Mouse (Mus musculus) spleen, adult 12 weeks (tissue): Measurements from ENCODE around the gene Elof1.

ENCODE experiments used
- DNase-seq: peaks from one replicate; pipeline ENCODE4 v3.0.0; 2022; ENCODE audit warnings: low spot score

The Elof1 gene

GRCm38 (mm10) chr9:22136765-22137547 lies 20.0 kb upstream of the Elof1 start:
- no peak for DNase-seq

- peak; percentile 55 for DNase-seq
Measured at GRCm38 (mm10) chr9:22135644-22136390, 18.8 kb upstream of the Elof1 start, which contains the start of gene Acp5. Gene Acp5, minus strand, starts transcription at chr9:22135711.

GRCm38 (mm10) chr9:22134988-22135643 lies 18.1 kb upstream of the Elof1 start:
- no peak for DNase-seq

- DNase-seq: no peak
Measured at GRCm38 (mm10) chr9:22134246-22134890, 17.4 kb upstream of the Elof1 start.

GRCm38 (mm10) chr9:22132220-22132619 lies 15.2 kb upstream of the Elof1 start:
- no peak for DNase-seq

- peak; percentile 42 for DNase-seq
Measured at GRCm38 (mm10) chr9:22131226-22131981, 14.4 kb upstream of the Elof1 start.

GRCm38 (mm10) chr9:22125246-22126027 lies 8.5 kb upstream of the Elof1 start:
- DNase-seq: no peak

GRCm38 (mm10) chr9:22124169-22124568 lies 7.2 kb upstream of the Elof1 start:
- no peak for DNase-seq

GRCm38 (mm10) chr9:22123069-22123609 lies 6.2 kb upstream of the Elof1 start:
- peak; percentile 46 for DNase-seq

GRCm38 (mm10) chr9:22122005-22122404 lies 5.0 kb upstream of the Elof1 start:
- no peak for DNase-seq

- no peak for DNase-seq
Measured at GRCm38 (mm10) chr9:22121545-22121944, 4.6 kb upstream of the Elof1 start.

- no peak for DNase-seq
Measured at GRCm38 (mm10) chr9:22119543-22119942, 2.6 kb upstream of the Elof1 start.

GRCm38 (mm10) chr9:22117754-22118456 lies 933 bp upstream of the Elof1 start:
- peak; percentile 64 for DNase-seq

- DNase-seq: no peak
Measured at GRCm38 (mm10) chr9:22116086-22116485, 886 bp downstream of the Elof1 start.

GRCm38 (mm10) chr9:22115635-22116034 lies 1.3 kb downstream of the Elof1 start:
- no peak for DNase-seq

- DNase-seq: no peak
Measured at GRCm38 (mm10) chr9:22108194-22108593, 8.8 kb downstream of the Elof1 start.

- DNase-seq: no peak
Measured at GRCm38 (mm10) chr9:22099922-22100321, 17.1 kb downstream of the Elof1 start.

- DNase-seq: no peak
Measured at GRCm38 (mm10) chr9:22098993-22099696, 17.8 kb downstream of the Elof1 start, which contains the start of gene Cnn1. Gene Cnn1, plus strand, starts transcription at chr9:22099216.

GRCm38 (mm10) chr9:22095854-22096307 lies 21.1 kb downstream of the Elof1 start:
- DNase-seq: peak; percentile 73
